Mouse (Mus musculus): ENCODE data around the gene Mrtfb.

Mrtfb gene

GRCm38 (mm10) chr16:13387306-13387705 is 131.0 kb downstream of the Mrtfb start:
- in situ Hi-C loops (cut with MboI, MseI), result no loop called here

- in situ Hi-C loops (cut with MboI, MseI), result no loop called here
These were observed 144.1 kb downstream of the Mrtfb start for GRCm38 (mm10) chr16:13400375-13400774.

GRCm38 (mm10) chr16:13401591-13401990 is 145.3 kb downstream of the Mrtfb start:
- in situ Hi-C loops (cut with MboI, MseI), result no loop called here

- in situ Hi-C loops (cut with MboI, MseI), result loop anchor here (5.0 kb wide), 1 partner anchor 237 kb away; no protein-coding TSS in a partner anchor
These were observed 148.4 kb downstream of the Mrtfb start for GRCm38 (mm10) chr16:13404656-13405055.

- in situ Hi-C loops (cut with MboI, MseI), result loop anchor here (5.0 kb wide), 1 partner anchor 238 kb away; no protein-coding TSS in a partner anchor
These were observed 149.1 kb downstream of the Mrtfb start for GRCm38 (mm10) chr16:13405403-13405802.

- in situ Hi-C loops (cut with MboI, MseI), result loop anchor here (5.0 kb wide), 1 partner anchor 242 kb away; no protein-coding TSS in a partner anchor
These were observed 153.4 kb downstream of the Mrtfb start for GRCm38 (mm10) chr16:13409530-13410163.

- in situ Hi-C loops (cut with MboI, MseI), result no loop called here
These were observed 154.5 kb downstream of the Mrtfb start for GRCm38 (mm10) chr16:13410760-13411159.

- in situ Hi-C loops (cut with MboI, MseI), result no loop called here
These were observed 155.2 kb downstream of the Mrtfb start for GRCm38 (mm10) chr16:13411531-13411930.

GRCm38 (mm10) chr16:13414566-13414965 is 158.3 kb downstream of the Mrtfb start:
- in situ Hi-C loops (cut with MboI, MseI), result no loop called here

GRCm38 (mm10) chr16:13414972-13415371 is 158.7 kb downstream of the Mrtfb start:
- in situ Hi-C loops (cut with MboI, MseI), result no loop called here

- in situ Hi-C loops (cut with MboI, MseI), result no loop called here
These were observed 159.2 kb downstream of the Mrtfb start for GRCm38 (mm10) chr16:13415465-13415864.

- in situ Hi-C loops (cut with MboI, MseI), result no loop called here
These were observed 160.2 kb downstream of the Mrtfb start for GRCm38 (mm10) chr16:13416465-13416864.

- in situ Hi-C loops (cut with MboI, MseI), result no loop called here
These were observed 161.6 kb downstream of the Mrtfb start for GRCm38 (mm10) chr16:13417904-13418303.

- in situ Hi-C loops (cut with MboI, MseI), result no loop called here
These were observed 163.5 kb downstream of the Mrtfb start for GRCm38 (mm10) chr16:13419752-13420151.

- in situ Hi-C loops (cut with MboI, MseI), result no loop called here
These were observed 166.2 kb downstream of the Mrtfb start for GRCm38 (mm10) chr16:13422522-13422921.

- in situ Hi-C loops (cut with MboI, MseI), result no loop called here
These were observed 167.5 kb downstream of the Mrtfb start for GRCm38 (mm10) chr16:13423587-13424355.

- in situ Hi-C loops (cut with MboI, MseI), result no loop called here
These were observed 169.5 kb downstream of the Mrtfb start for GRCm38 (mm10) chr16:13425804-13426203.

- in situ Hi-C loops (cut with MboI, MseI), result no loop called here
These were observed 170.7 kb downstream of the Mrtfb start for GRCm38 (mm10) chr16:13426831-13427589.

- in situ Hi-C loops (cut with MboI, MseI), result no loop called here
These were observed 171.8 kb downstream of the Mrtfb start for GRCm38 (mm10) chr16:13428077-13428476.

GRCm38 (mm10) chr16:13428806-13429205 is 172.5 kb downstream of the Mrtfb start:
- in situ Hi-C loops (cut with MboI, MseI), result no loop called here

GRCm38 (mm10) chr16:13429921-13430606 is 173.8 kb downstream of the Mrtfb start:
- in situ Hi-C loops (cut with MboI, MseI), result loop anchor here (10.0 kb wide), 1 partner anchor 235 kb away; the partner anchor contains the start of gene Parn

Measured in regulatory T cell (primary cell).